Mouse (Mus musculus) bone marrow, adult 2 months (tissue): ENCODE measurements at regions not wholly inside any gene's neighbourhood (a gene's known extent, or its start where the extent isn't known, plus 50 kb on each side); places are given as distances from the start of the nearest gene placed in this dataset.

Experiments
- CTCF ChIP-seq: fragments of 200-500 bp; IDR thresholded peaks from 2 replicates; pipeline ENCODE4 v1.5.1; 2011; ENCODE audit warnings: low read length, control low read depth; ENCODE audit not compliant: control insufficient read depth, insufficient read depth
- POLR2A ChIP-seq: fragments of 200-500 bp; IDR thresholded peaks from 2 replicates; pipeline ENCODE4 v1.6.1; 2011; ENCODE audit warnings: low read depth, mild to moderate bottlenecking, control low read depth, low read length, borderline replicate concordance; ENCODE audit not compliant: control insufficient read depth

DNA sequence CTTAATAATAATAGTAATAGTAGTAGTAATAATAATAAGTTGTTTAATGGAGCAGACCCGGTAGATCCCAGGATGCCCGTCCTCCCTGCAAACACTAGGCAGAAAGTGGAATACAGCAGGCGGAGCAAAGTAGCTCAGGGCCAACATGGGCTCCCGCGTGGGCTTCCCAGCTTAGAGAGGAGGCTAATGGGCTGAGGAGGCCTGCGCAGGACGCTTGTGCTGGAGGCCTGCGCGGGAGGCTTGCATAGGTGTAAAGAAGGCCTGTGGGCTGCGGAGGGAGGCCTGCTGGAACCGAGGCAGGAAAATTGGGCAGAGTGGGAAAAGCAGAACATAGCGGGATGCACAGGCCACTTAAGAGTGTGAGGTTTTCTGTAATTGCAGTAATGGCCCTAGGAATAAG, 365.4 kb downstream of the Etnk1 start:
- TF ChIP-seq CTCF (no peak), POLR2A (no peak)
